Mouse (Mus musculus): ENCODE measurements around the gene Zzz3.

DNA sequence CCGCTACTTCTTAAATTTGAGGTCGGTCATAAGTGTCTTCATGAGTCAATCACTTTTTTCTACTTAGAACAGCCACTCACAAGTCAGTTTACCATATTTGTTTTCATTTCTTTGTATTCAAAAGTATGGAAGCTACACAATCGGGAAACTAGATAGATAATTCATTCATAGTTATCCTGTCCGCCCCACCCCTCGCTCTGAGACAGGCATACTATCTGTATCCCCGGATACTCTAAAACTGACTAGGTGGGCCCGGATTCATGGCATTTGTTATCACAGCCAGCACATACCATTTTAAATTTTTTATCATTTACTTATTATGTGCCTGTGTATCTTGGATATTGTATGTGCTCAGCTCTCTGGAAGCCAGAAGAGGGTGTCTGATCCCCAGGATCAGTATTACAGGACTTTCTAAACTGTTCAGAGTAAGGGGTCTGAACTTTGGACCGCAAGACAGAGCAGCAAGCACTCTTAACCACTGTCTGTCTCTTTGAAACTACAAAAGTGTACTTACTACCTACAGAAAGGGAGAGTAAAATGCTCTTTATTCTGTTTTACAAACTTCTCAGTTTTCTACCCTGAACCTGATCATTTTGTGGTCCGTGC lies 2.2 kb downstream of the Zzz3 start:
- TF ChIP-seq CTCF (IDR thresholded peaks at IDR 0.05) (no peak), EP300 (IDR thresholded peaks at IDR 0.05) (no peak)

All from lung, postnatal 0 days (tissue).